Mouse (Mus musculus): ENCODE measurements around the gene Iscu. TPM values are rescaled to one million over a fixed set of nuclear protein-coding genes. Genes with fewer than 3 reads are reported as not detected.

Gene Iscu
- 187 and 202 TPM in 2 replicates for polyA plus RNA-seq (2015; fragmentation: Nextera tagmentation; extraction: Ambion mirVana)

DNA sequence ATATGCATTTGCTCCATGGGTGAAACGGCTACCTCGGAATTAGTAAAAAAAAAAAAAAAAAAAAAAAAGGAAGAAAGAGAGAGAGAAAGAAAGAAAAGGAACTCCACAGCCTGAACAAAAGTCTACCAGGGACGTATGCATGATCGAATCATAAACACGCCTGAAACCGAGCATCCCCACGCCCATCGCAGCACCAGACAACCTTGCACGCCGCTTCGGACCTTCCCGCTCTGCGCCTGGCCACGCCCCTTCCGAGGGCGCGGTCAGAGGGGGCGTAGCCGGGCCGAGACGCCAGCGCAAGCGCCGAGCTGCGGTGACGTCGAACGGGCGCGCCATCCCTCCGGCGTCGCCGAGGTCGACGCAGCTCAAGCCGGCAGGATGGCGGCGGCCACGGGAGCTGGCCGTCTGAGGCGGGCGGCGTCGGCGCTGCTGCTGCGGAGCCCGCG lies at the start of gene Iscu, which contains the start of gene Sart3:
Gene Iscu (plus strand): TSS at position 299 of the 446 bp plus-strand sequence.
Gene Sart3 (minus strand): TSS at position 61 of the 446 bp plus-strand sequence.
- DNase-seq (ENCODE audit: low spot score) (peak; percentile 96), ATAC-seq (replicated peaks; ENCODE audit: low FRiP score, low read depth) (peak; percentile 83)
- no peak for TF ChIP-seq CTCF (IDR thresholded peaks at IDR 0.05; ENCODE audit: low read depth)
- Histone ChIP-seq H3K9ac (ENCODE audit: low read depth, low read length) (peak within 1 kb of the TSS; percentile 89), H3K4me1 (replicated peaks; ENCODE audit: insufficient read depth, low read length) (peaks cover 9% of the 10 kb centered on the region; the same call in 1 of the 2 replicates), H3K27ac (peak within 1 kb of the TSS; percentile 95), H3K9me3 (replicated peaks; ENCODE audit: low read length) (no peaks in the 10 kb centered on the region), H3K4me2 (ENCODE audit: low read length) (peak within 1 kb of the TSS; percentile 91), H3K4me3 (replicated peaks; ENCODE audit: low read depth, low read length) (peak within 1 kb of the TSS; percentile 95), H3K36me3 (ENCODE audit: insufficient read depth, low read length) (peaks cover 11% of the 10 kb centered on the region), H3K27me3 (ENCODE audit: insufficient read depth, low read length) (no peaks in the 10 kb centered on the region)
- under 1% methylated on average over 49 of the region's 49 CpGs for WGBS

DNA sequence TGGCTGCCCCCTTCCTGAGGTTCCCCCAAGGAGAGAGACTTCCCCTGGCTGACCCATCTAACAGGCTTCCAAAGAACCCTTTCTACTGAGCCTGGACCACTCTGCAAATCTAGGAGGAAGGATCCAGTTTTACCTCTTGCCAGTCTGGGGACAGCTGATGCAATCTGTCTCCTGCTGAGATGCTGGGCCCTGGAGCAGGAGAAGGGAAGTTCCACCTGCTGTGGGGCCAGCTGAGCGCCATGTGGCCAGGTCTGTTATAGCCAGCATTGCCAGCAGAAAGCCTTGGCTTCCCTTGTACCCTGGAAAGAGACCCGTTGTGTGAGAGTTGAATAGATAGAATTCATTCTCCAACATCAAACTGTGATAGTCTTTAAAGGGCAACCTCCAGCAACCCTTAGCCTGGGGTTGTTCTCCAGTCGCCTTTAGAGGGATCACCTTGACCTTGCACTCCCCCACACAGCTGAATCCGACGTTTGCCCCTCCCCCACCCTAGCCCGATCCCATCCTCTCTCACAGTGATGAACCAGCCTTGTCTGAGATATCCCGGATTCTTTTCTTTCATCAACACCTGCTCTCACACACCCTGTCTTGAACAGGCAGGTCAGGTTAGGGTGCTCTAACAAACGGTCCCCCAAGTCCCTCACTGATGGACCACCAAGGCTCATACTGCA lies 48.8 kb upstream of the Iscu start:
- Histone ChIP-seq H3K4me3 (replicated peaks; ENCODE audit: low read depth, low read length) (no peak overlapping the region), H3K27ac (no peak overlapping the region), H3K4me2 (ENCODE audit: low read length) (no peak overlapping the region), H3K9me3 (replicated peaks; ENCODE audit: low read length) (no peaks in the 10 kb centered on the region), H3K36me3 (ENCODE audit: insufficient read depth, low read length) (no peaks in the 10 kb centered on the region), H3K4me1 (replicated peaks; ENCODE audit: insufficient read depth, low read length) (no peaks in the 10 kb centered on the region), H3K27me3 (ENCODE audit: insufficient read depth, low read length) (no peaks in the 10 kb centered on the region), H3K9ac (ENCODE audit: low read depth, low read length) (no peak overlapping the region)
- no peak for TF ChIP-seq CTCF (IDR thresholded peaks at IDR 0.05; ENCODE audit: low read depth)
- ATAC-seq (replicated peaks; ENCODE audit: low FRiP score, low read depth) (no peak), DNase-seq (ENCODE audit: low spot score) (no peak)
- WGBS, result 34% methylated on average over 8 of the region's 8 CpGs

DNA sequence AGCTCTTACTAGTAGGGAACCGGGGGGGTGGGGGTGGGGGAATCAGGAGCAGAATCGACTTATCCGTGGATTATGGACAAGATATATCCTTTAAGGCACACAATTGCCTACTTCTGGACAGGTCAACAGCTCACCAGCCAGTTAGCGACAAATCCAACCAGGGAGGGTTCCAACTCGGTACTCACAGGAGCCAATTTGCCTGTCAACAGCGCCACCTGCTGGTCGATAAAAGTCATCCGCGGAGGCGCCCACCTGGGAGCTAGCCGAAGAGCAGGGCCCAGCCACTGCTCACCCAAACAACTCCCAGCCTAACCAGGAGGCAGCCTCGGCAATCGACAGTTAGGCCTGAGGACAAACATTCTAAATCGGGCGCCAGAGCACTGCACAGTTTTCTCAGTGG lies 48.1 kb upstream of the Iscu start, which contains the start of gene 1700069L16Rik:
Gene 1700069L16Rik (minus strand): TSS at position 327 of the 400 bp plus-strand sequence.
- WGBS, result 4% methylated on average over 15 of the region's 15 CpGs
- Histone ChIP-seq H3K27me3 (ENCODE audit: insufficient read depth, low read length) (no peaks in the 10 kb centered on the region), H3K4me2 (ENCODE audit: low read length) (no peak within 1 kb of the TSS), H3K9ac (ENCODE audit: low read depth, low read length) (no peak within 1 kb of the TSS), H3K27ac (no peak within 1 kb of the TSS), H3K9me3 (replicated peaks; ENCODE audit: low read length) (no peaks in the 10 kb centered on the region), H3K4me1 (replicated peaks; ENCODE audit: insufficient read depth, low read length) (no peaks in the 10 kb centered on the region), H3K36me3 (ENCODE audit: insufficient read depth, low read length) (no peaks in the 10 kb centered on the region), H3K4me3 (replicated peaks; ENCODE audit: low read depth, low read length) (no peak within 1 kb of the TSS)
- DNase-seq (ENCODE audit: low spot score), result peak; percentile 91
- no peak; the same call in 1 of the 2 replicates for ATAC-seq (replicated peaks; ENCODE audit: low FRiP score, low read depth)
- peak; percentile 92 for TF ChIP-seq CTCF (IDR thresholded peaks at IDR 0.05; ENCODE audit: low read depth)

DNA sequence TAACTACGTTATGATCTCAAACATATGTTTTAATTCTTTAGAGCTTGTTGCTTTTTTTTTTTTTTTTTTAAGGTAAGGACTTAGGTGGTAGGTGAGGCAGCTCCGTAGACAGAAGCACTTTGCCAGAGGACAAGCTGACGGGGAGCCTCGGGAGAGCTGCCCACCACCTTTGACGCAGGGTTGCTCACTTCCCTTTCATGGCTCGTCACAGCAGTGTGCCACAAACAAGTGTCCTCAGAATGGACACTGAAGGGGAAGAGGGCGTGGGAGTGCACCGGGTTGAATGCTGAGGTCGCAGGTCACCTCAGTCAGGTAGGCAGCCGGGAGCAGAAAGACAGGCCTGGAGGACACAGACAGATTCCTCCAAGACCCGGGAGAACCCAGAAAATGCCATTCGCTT lies 47.1 kb upstream of the Iscu start:
- H3K4me3 ChIP-seq (replicated peaks; ENCODE audit: low read depth, low read length), result no peak overlapping the region
- H3K4me2 ChIP-seq (ENCODE audit: low read length), result no peak overlapping the region
- ATAC-seq (replicated peaks; ENCODE audit: low FRiP score, low read depth), result no peak
- no peaks in the 10 kb centered on the region for H3K4me1 ChIP-seq (replicated peaks; ENCODE audit: insufficient read depth, low read length)
- TF ChIP-seq CTCF (IDR thresholded peaks at IDR 0.05; ENCODE audit: low read depth), result no peak
- DNase-seq (ENCODE audit: low spot score), result no peak
- no peak overlapping the region for H3K27ac ChIP-seq
- no peaks in the 10 kb centered on the region for H3K27me3 ChIP-seq (ENCODE audit: insufficient read depth, low read length)
- 55% methylated on average over 12 of the region's 12 CpGs for WGBS
- no peak overlapping the region for H3K9ac ChIP-seq (ENCODE audit: low read depth, low read length)
- no peaks in the 10 kb centered on the region for H3K9me3 ChIP-seq (replicated peaks; ENCODE audit: low read length)
- no peaks in the 10 kb centered on the region for H3K36me3 ChIP-seq (ENCODE audit: insufficient read depth, low read length)

DNA sequence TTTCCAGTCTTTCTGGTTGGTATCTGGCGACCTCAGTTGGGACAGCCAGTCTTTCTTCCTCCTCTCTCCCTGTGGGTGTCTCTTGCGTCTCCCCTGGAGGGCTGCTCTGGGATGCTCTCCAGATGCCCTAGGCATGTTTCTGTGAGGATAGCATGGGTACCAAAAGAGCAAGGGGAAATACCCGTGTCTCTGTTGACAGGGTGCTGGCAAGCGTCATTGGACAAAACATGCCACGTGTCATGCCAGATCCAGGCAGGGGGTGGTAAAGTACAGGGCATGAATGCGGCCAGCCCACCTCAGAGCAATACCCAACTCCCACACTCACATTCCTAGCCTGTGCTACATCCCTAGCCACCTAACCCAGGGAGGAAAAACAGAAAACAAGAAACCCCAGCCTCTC lies 45.9 kb upstream of the Iscu start:
- Histone ChIP-seq H3K27me3 (ENCODE audit: insufficient read depth, low read length) (no peaks in the 10 kb centered on the region), H3K4me3 (replicated peaks; ENCODE audit: low read depth, low read length) (no peak overlapping the region), H3K36me3 (ENCODE audit: insufficient read depth, low read length) (no peaks in the 10 kb centered on the region), H3K4me2 (ENCODE audit: low read length) (no peak overlapping the region), H3K27ac (no peak overlapping the region), H3K9ac (ENCODE audit: low read depth, low read length) (no peak overlapping the region), H3K9me3 (replicated peaks; ENCODE audit: low read length) (no peaks in the 10 kb centered on the region), H3K4me1 (replicated peaks; ENCODE audit: insufficient read depth, low read length) (no peaks in the 10 kb centered on the region)
- DNase-seq (ENCODE audit: low spot score) (no peak), ATAC-seq (replicated peaks; ENCODE audit: low FRiP score, low read depth) (no peak)
- 72% methylated on average over 6 of the region's 6 CpGs for WGBS
- no peak for TF ChIP-seq CTCF (IDR thresholded peaks at IDR 0.05; ENCODE audit: low read depth)

DNA sequence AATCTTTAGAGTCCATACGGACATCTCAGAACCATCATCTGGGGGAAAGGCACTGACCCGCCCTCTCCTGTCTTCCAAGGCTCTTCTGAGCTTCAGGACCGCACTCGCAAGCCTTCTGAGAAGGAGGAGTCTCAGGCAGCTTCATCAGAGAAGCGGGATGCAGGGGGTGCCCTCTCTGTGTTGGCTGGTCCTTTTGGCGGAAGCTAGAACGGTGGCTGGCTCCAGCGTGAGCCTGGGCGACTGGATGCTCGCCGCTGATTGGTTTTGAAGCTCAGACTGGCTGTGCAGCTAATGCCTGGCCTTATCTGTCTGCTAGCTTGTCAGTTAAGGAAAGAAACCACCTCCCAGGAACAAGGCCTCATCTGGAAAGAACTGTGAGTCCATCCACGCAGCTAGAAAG lies 45.3 kb upstream of the Iscu start:
- WGBS, result 65% methylated on average over 12 of the region's 12 CpGs
- H3K4me3 ChIP-seq (replicated peaks; ENCODE audit: low read depth, low read length), result no peak overlapping the region
- TF ChIP-seq CTCF (IDR thresholded peaks at IDR 0.05; ENCODE audit: low read depth), result no peak
- no peaks in the 10 kb centered on the region for H3K4me1 ChIP-seq (replicated peaks; ENCODE audit: insufficient read depth, low read length)
- ATAC-seq (replicated peaks; ENCODE audit: low FRiP score, low read depth), result no peak
- H3K9ac ChIP-seq (ENCODE audit: low read depth, low read length), result no peak overlapping the region
- no peaks in the 10 kb centered on the region for H3K36me3 ChIP-seq (ENCODE audit: insufficient read depth, low read length)
- no peak overlapping the region for H3K4me2 ChIP-seq (ENCODE audit: low read length)
- H3K27ac ChIP-seq, result no peak overlapping the region
- DNase-seq (ENCODE audit: low spot score), result no peak
- no peaks in the 10 kb centered on the region for H3K27me3 ChIP-seq (ENCODE audit: insufficient read depth, low read length)
- no peaks in the 10 kb centered on the region for H3K9me3 ChIP-seq (replicated peaks; ENCODE audit: low read length)
